Mouse (Mus musculus): ENCODE results near the gene Izumo1. TPM values are rescaled to one million over a fixed set of nuclear protein-coding genes. Genes with fewer than 3 reads are reported as not detected.

Izumo1 gene
- polyA plus RNA-seq, 1 experiment from 2014 or later = 0.08 TPM

GRCm38 (mm10) chr7:45628364-45629294, 7.0 kb downstream of the Izumo1 start:
- Histone ChIP-seq H3K27me3 (ENCODE audit: control insufficient read depth, insufficient read depth, low read length) (no peaks in the 10 kb centered on the region), H3K4me2 (replicated peaks; ENCODE audit: low read depth) (peak overlapping the region; percentile 98), H3K9ac (ENCODE audit: low read length) (peak overlapping the region; percentile 77), H3K27ac (replicated peaks) (peak overlapping the region; percentile 76), H3K4me3 (ENCODE audit: low read depth, low read length) (peak overlapping the region; percentile 55), H3K36me3 (ENCODE audit: control insufficient read depth, insufficient read depth, low read length) (no peaks in the 10 kb centered on the region), H3K4me1 (replicated peaks; ENCODE audit: control insufficient read depth, insufficient read depth) (peaks cover 2% of the 10 kb centered on the region; the same call in 1 of the 2 replicates), H3K9me3 (ENCODE audit: control insufficient read depth, low read length) (no peaks in the 10 kb centered on the region)
- peak; percentile 85 for TF ChIP-seq CTCF (IDR thresholded peaks at IDR 0.05; ENCODE audit: low read depth)
- no peak for TF ChIP-seq EP300 (optimal IDR thresholded peaks at IDR 0.05)
- 1% methylated on average over 94 of the region's 105 CpGs for WGBS
- ATAC-seq (ENCODE audit: low FRiP score, low TSS enrichment) (peak; percentile 88), DNase-seq (ENCODE audit: low spot score) (peak; percentile 95)

- H3K4me3 ChIP-seq (ENCODE audit: low read depth, low read length) = no peak overlapping the region
- WGBS = 80% methylated on average over 23 of the region's 23 CpGs
- peaks cover 2% of the 10 kb centered on the region; the same call in 1 of the 2 replicates for H3K4me1 ChIP-seq (replicated peaks; ENCODE audit: control insufficient read depth, insufficient read depth)
- H3K4me2 ChIP-seq (replicated peaks; ENCODE audit: low read depth) = no peak overlapping the region
- H3K9ac ChIP-seq (ENCODE audit: low read length) = no peak overlapping the region
- no peaks in the 10 kb centered on the region for H3K9me3 ChIP-seq (ENCODE audit: control insufficient read depth, low read length)
- no peak for DNase-seq (ENCODE audit: low spot score)
- no peaks in the 10 kb centered on the region for H3K27me3 ChIP-seq (ENCODE audit: control insufficient read depth, insufficient read depth, low read length)
- H3K36me3 ChIP-seq (ENCODE audit: control insufficient read depth, insufficient read depth, low read length) = no peaks in the 10 kb centered on the region
- no peak for TF ChIP-seq EP300 (optimal IDR thresholded peaks at IDR 0.05)
- no peak for TF ChIP-seq CTCF (IDR thresholded peaks at IDR 0.05; ENCODE audit: low read depth)
- ATAC-seq (ENCODE audit: low FRiP score, low TSS enrichment) = no peak
- no peak overlapping the region for H3K27ac ChIP-seq (replicated peaks)
These were observed 8.7 kb downstream of the Izumo1 start for GRCm38 (mm10) chr7:45630064-45630907.

- H3K36me3 ChIP-seq (ENCODE audit: control insufficient read depth, insufficient read depth, low read length) = 0 out of 2 replicates have a peak, but pooled peaks cover 2% of the 10 kb centered on the region
- no peak overlapping the region; the same call in 1 of the 2 replicates for H3K4me3 ChIP-seq (ENCODE audit: low read depth, low read length)
- H3K27me3 ChIP-seq (ENCODE audit: control insufficient read depth, insufficient read depth, low read length) = no peaks in the 10 kb centered on the region
- no peaks in the 10 kb centered on the region for H3K9me3 ChIP-seq (ENCODE audit: control insufficient read depth, low read length)
- peak overlapping the region; percentile 31 for H3K9ac ChIP-seq (ENCODE audit: low read length)
- ATAC-seq (ENCODE audit: low FRiP score, low TSS enrichment) (peak; percentile 39; the same call in 1 of the 2 replicates), DNase-seq (ENCODE audit: low spot score) (peak; percentile 81)
- no peak overlapping the region for H3K27ac ChIP-seq (replicated peaks)
- 16% methylated on average over 35 of the region's 35 CpGs for WGBS
- H3K4me1 ChIP-seq (replicated peaks; ENCODE audit: control insufficient read depth, insufficient read depth) = peaks cover 2% of the 10 kb centered on the region; the same call in 1 of the 2 replicates
- peak overlapping the region; percentile 41 for H3K4me2 ChIP-seq (replicated peaks; ENCODE audit: low read depth)
- TF ChIP-seq EP300 (optimal IDR thresholded peaks at IDR 0.05) (no peak), CTCF (IDR thresholded peaks at IDR 0.05; ENCODE audit: low read depth) (peak; percentile 62)
These were observed 10.9 kb downstream of the Izumo1 start for GRCm38 (mm10) chr7:45632499-45632898.

GRCm38 (mm10) chr7:45634946-45635681, 13.5 kb downstream of the Izumo1 start:
- Histone ChIP-seq H3K9me3 (ENCODE audit: control insufficient read depth, low read length) (no peaks in the 10 kb centered on the region), H3K27me3 (ENCODE audit: control insufficient read depth, insufficient read depth, low read length) (no peaks in the 10 kb centered on the region), H3K9ac (ENCODE audit: low read length) (no peak overlapping the region), H3K4me2 (replicated peaks; ENCODE audit: low read depth) (no peak overlapping the region), H3K27ac (replicated peaks) (no peak overlapping the region), H3K4me1 (replicated peaks; ENCODE audit: control insufficient read depth, insufficient read depth) (peaks cover 5% of the 10 kb centered on the region; the same call in 1 of the 2 replicates), H3K36me3 (ENCODE audit: control insufficient read depth, insufficient read depth, low read length) (0 out of 2 replicates have a peak, but pooled peaks cover 2% of the 10 kb centered on the region), H3K4me3 (ENCODE audit: low read depth, low read length) (no peak overlapping the region)
- DNase-seq (ENCODE audit: low spot score) (no peak), ATAC-seq (ENCODE audit: low FRiP score, low TSS enrichment) (no peak)
- WGBS = 88% methylated on average over 11 of the region's 11 CpGs
- TF ChIP-seq CTCF (IDR thresholded peaks at IDR 0.05; ENCODE audit: low read depth) (no peak), EP300 (optimal IDR thresholded peaks at IDR 0.05) (no peak)

Data from stomach, postnatal 0 days (tissue).